In genomic region chr19:53786239-53786638, GRCm38 (mm10) we compare ENCODE assay signal across 9 mouse cellular contexts.
DNase-seq lines count a peak whose midpoint lies in the region; ATAC-seq and TF ChIP-seq lines count a peak whose summit lies in the region.
"Had no signal": no experiment of that assay in that cellular context is flagged by ENCODE, and none has a peak within 500 bp of the region (broad histone marks: within the 10 kb centered on the region; RNA-seq: fewer than 3 reads in every experiment).

No protein-coding gene starts in this region.

- H3K27me3 ChIP-seq in hindbrain, embryonic 14.5 days (ENCODE audit: control insufficient read depth, insufficient read depth, low read length) = no peaks in the 10 kb centered on the region
- no peaks in the 10 kb centered on the region for H3K27me3 ChIP-seq in hindbrain, embryonic 10.5 days (ENCODE audit: insufficient read depth, poor library complexity, severe bottlenecking)
- no peaks in the 10 kb centered on the region for H3K27me3 ChIP-seq in midbrain, embryonic 12.5 days
- H3K27me3 ChIP-seq in midbrain, embryonic 10.5 days (ENCODE audit: low read depth, poor library complexity, severe bottlenecking) = peaks cover 24% of the 10 kb centered on the region
- H3K27me3 ChIP-seq in midbrain, postnatal 0 days (ENCODE audit: insufficient read depth, low read length) = no peaks in the 10 kb centered on the region
- H3K27me3 ChIP-seq in stomach, postnatal 0 days (ENCODE audit: control insufficient read depth, insufficient read depth, low read length) = no peaks in the 10 kb centered on the region

- TF ChIP-seq EP300 in stomach, postnatal 0 days (optimal IDR thresholded peaks at IDR 0.05) = no peak

- H3K27ac ChIP-seq in hindbrain, embryonic 14.5 days = no peak overlapping the region
- H3K27ac ChIP-seq in hindbrain, embryonic 10.5 days = no peak overlapping the region
- H3K27ac ChIP-seq in midbrain, embryonic 12.5 days (replicated peaks) = 0 out of 2 replicates have a peak overlapping the region, but pooled peaks have one; percentile 15
- no peak overlapping the region for H3K27ac ChIP-seq in midbrain, embryonic 10.5 days (replicated peaks)
- H3K27ac ChIP-seq in midbrain, postnatal 0 days (ENCODE audit: low read depth, low read length) = no peak overlapping the region
- no peak overlapping the region for H3K27ac ChIP-seq in stomach, postnatal 0 days (replicated peaks)

- no peak for TF ChIP-seq CTCF in midbrain, postnatal 0 days (IDR thresholded peaks at IDR 0.05)
- TF ChIP-seq CTCF in stomach, postnatal 0 days (IDR thresholded peaks at IDR 0.05; ENCODE audit: low read depth) = no peak

- no peak for ATAC-seq in hindbrain, embryonic 14.5 days (ENCODE audit: low FRiP score)
- no peak for ATAC-seq in midbrain, embryonic 12.5 days (ENCODE audit: low FRiP score, low read depth)
- ATAC-seq in midbrain, postnatal 0 days (ENCODE audit: low FRiP score) = no peak
- no peak for ATAC-seq in stomach, postnatal 0 days (ENCODE audit: low FRiP score, low TSS enrichment)

- H3K4me1 ChIP-seq in hindbrain, embryonic 14.5 days (replicated peaks; ENCODE audit: control insufficient read depth, insufficient read depth, low read length) = 0 out of 2 replicates have a peak, but pooled peaks cover 3% of the 10 kb centered on the region
- H3K4me1 ChIP-seq in hindbrain, embryonic 10.5 days (replicated peaks) = no peaks in the 10 kb centered on the region
- H3K4me1 ChIP-seq in midbrain, embryonic 12.5 days = peaks cover 6% of the 10 kb centered on the region; the same call in 1 of the 2 replicates
- no peaks in the 10 kb centered on the region for H3K4me1 ChIP-seq in midbrain, embryonic 10.5 days
- 0 out of 2 replicates have a peak, but pooled peaks cover 2% of the 10 kb centered on the region for H3K4me1 ChIP-seq in midbrain, postnatal 0 days (ENCODE audit: insufficient read depth, low read length)
- H3K4me1 ChIP-seq in stomach, postnatal 0 days (replicated peaks; ENCODE audit: control insufficient read depth, insufficient read depth) = no peaks in the 10 kb centered on the region

- H3K4me2 ChIP-seq in hindbrain, embryonic 14.5 days (replicated peaks) = no peak overlapping the region
- no peak overlapping the region for H3K4me2 ChIP-seq in midbrain, embryonic 12.5 days (replicated peaks)
- H3K4me2 ChIP-seq in midbrain, postnatal 0 days (ENCODE audit: low read depth, low read length, poor library complexity, severe bottlenecking) = no peak overlapping the region
- H3K4me2 ChIP-seq in stomach, postnatal 0 days (replicated peaks; ENCODE audit: low read depth) = no peak overlapping the region

- H3K9me3 ChIP-seq in hindbrain, embryonic 14.5 days (ENCODE audit: control insufficient read depth, low read length) = no peaks in the 10 kb centered on the region
- H3K9me3 ChIP-seq in hindbrain, embryonic 10.5 days = no peaks in the 10 kb centered on the region
- H3K9me3 ChIP-seq in midbrain, embryonic 12.5 days = no peaks in the 10 kb centered on the region
- no peaks in the 10 kb centered on the region for H3K9me3 ChIP-seq in midbrain, embryonic 10.5 days (replicated peaks)
- no peaks in the 10 kb centered on the region for H3K9me3 ChIP-seq in midbrain, postnatal 0 days (ENCODE audit: low read length)
- no peaks in the 10 kb centered on the region for H3K9me3 ChIP-seq in stomach, postnatal 0 days (ENCODE audit: control insufficient read depth, low read length)

- DNase-seq in adrenal gland, postnatal 14 days = peak; percentile 57
- no peak for DNase-seq in adrenal gland, postnatal 4 days (ENCODE audit: low spot score in 2 of 2)
- peak; percentile 61 for DNase-seq in hindbrain, embryonic 14.5 days (ENCODE audit: low spot score)
- DNase-seq in hindbrain, embryonic 10.5 days (ENCODE audit: low spot score) = no peak
- DNase-seq in midbrain, embryonic 10.5 days (ENCODE audit: low spot score) = no peak
- peak; percentile 59 for DNase-seq in midbrain, postnatal 0 days (ENCODE audit: low spot score)
- no peak for DNase-seq in stomach, postnatal 0 days (ENCODE audit: low spot score)
- DNase-seq: cerebellum, adult 11-12 months had no signal

- no peak overlapping the region for H3K4me3 ChIP-seq in hindbrain, embryonic 14.5 days (replicated peaks; ENCODE audit: low read length)
- no peak overlapping the region for H3K4me3 ChIP-seq in hindbrain, embryonic 10.5 days
- H3K4me3 ChIP-seq in midbrain, embryonic 12.5 days = no peak overlapping the region
- H3K4me3 ChIP-seq in midbrain, embryonic 10.5 days = no peak overlapping the region
- H3K4me3 ChIP-seq in midbrain, postnatal 0 days (ENCODE audit: low read depth, low read length) = no peak overlapping the region
- no peak overlapping the region for H3K4me3 ChIP-seq in stomach, postnatal 0 days (ENCODE audit: low read depth, low read length)

- WGBS in hindbrain, embryonic 14.5 days = 58% methylated on average over 2 of the region's 2 CpGs
- 80% methylated on average over 2 of the region's 2 CpGs for WGBS in hindbrain, embryonic 10.5 days
- 65% methylated on average over 2 of the region's 2 CpGs for WGBS in midbrain, embryonic 12.5 days
- 80% methylated on average over 2 of the region's 2 CpGs for WGBS in midbrain, embryonic 10.5 days
- WGBS in midbrain, postnatal 0 days = 42% methylated on average over 2 of the region's 2 CpGs
- 69% methylated on average over 2 of the region's 2 CpGs for WGBS in stomach, postnatal 0 days

- no peak overlapping the region for H3K9ac ChIP-seq in hindbrain, embryonic 14.5 days
- H3K9ac ChIP-seq in midbrain, embryonic 12.5 days (replicated peaks) = no peak overlapping the region
- no peak overlapping the region for H3K9ac ChIP-seq in midbrain, postnatal 0 days (replicated peaks; ENCODE audit: low read length, poor library complexity, severe bottlenecking)
- no peak overlapping the region for H3K9ac ChIP-seq in stomach, postnatal 0 days (ENCODE audit: low read length)

- no peaks in the 10 kb centered on the region for H3K36me3 ChIP-seq in hindbrain, embryonic 14.5 days (replicated peaks; ENCODE audit: control insufficient read depth, insufficient read depth)
- no peaks in the 10 kb centered on the region for H3K36me3 ChIP-seq in hindbrain, embryonic 10.5 days
- no peaks in the 10 kb centered on the region for H3K36me3 ChIP-seq in midbrain, embryonic 12.5 days
- H3K36me3 ChIP-seq in midbrain, embryonic 10.5 days = no peaks in the 10 kb centered on the region
- no peaks in the 10 kb centered on the region for H3K36me3 ChIP-seq in midbrain, postnatal 0 days (ENCODE audit: insufficient read depth, low read length)
- H3K36me3 ChIP-seq in stomach, postnatal 0 days (ENCODE audit: control insufficient read depth, insufficient read depth, low read length) = no peaks in the 10 kb centered on the region

Comparison
In these comparisons a context has a peak if more than half of its experiments do, and no peak if none do; other contexts are left out.
1. DNase-seq: peak in adrenal gland, postnatal 14 days (single experiment), hindbrain, embryonic 14.5 days (single experiment) and midbrain, postnatal 0 days (single experiment); none in adrenal gland, postnatal 4 days (0 of 2), hindbrain, embryonic 10.5 days (single experiment), midbrain, embryonic 10.5 days (single experiment) and stomach, postnatal 0 days (single experiment).